Comparison of ENCODE assay signal across 13 mouse cellular contexts in the genomic region with DNA sequence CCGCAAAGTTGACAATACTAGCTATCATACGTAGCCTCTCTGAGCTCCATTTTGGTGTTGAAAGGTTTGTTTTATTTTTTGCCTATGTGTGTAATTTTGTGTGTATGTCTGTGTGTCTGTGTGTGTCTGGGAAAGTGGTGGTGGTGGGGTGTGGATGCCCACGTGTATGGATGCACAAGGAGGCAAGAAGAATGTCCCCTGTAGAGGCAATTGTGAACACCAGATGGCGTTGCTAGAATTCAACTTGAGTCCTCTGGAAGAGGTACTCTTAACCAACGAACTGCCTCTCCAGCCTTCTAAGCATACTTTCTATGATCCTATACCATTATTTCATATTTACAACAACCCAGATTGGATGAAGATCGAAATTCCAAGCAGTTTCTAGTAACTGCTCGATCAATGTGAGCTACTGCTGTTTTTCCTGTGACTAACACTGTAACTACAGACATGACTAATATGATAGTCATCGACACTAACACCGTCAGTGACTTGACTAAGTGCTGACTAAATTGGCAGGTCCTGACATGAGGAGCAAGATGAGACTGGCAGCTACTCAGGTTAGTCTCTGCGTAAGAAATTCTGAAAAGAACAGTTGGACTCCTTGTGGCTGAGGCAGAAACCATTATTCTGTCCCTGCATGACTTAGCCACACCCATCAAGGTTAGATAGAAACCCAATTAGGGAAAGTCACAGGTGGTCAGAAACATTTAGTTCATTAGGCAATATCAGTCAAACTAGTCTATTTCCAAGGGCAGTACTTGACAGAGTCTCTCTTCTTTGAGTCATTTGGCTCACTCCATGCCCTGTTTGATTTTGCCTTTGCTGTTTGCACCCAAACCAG. TPM values are rescaled to one million over a fixed set of nuclear protein-coding genes. Genes with fewer than 3 reads are reported as not detected.
DNase-seq lines count a peak whose midpoint lies in the region; ATAC-seq and TF ChIP-seq lines count a peak whose summit lies in the region.
"Had no signal": no experiment of that assay in that cellular context is flagged by ENCODE, and none has a peak within 500 bp of the region (broad histone marks: within the 10 kb centered on the region; RNA-seq: fewer than 3 reads in every experiment).

No protein-coding gene starts in this region.

- peaks cover 39% of the 10 kb centered on the region for H3K36me3 ChIP-seq in C2C12 (ENCODE audit: control insufficient read depth, insufficient read depth)
- H3K36me3 ChIP-seq in limb, embryonic 10.5 days, result peaks cover 52% of the 10 kb centered on the region

- no peak overlapping the region for H3K27ac ChIP-seq in limb, embryonic 10.5 days
- H3K27ac ChIP-seq: forebrain, embryonic 10.5 days had no signal

- intact Hi-C loops in heart, postnatal 36 days (cut with DNase I), result no loop called here

- H3K4me3 ChIP-seq in C2C12 (ENCODE audit: insufficient read depth, poor library complexity, severe bottlenecking), result no peak overlapping the region
- H3K4me3 ChIP-seq in limb, embryonic 10.5 days, result no peak overlapping the region
- H3K4me3 ChIP-seq: forebrain, embryonic 10.5 days; megakaryocyte, embryonic 14.5 days had no signal

- peak; percentile 63; the same call in 1 of the 2 replicates for ATAC-seq in granulocyte monocyte progenitor cell, adult 5-6 weeks (replicated peaks; ENCODE audit: poor library complexity, severe bottlenecking)

- H3K27me3 ChIP-seq in C2C12 (ENCODE audit: control insufficient read depth, insufficient read depth, insufficient read length), result no peaks in the 10 kb centered on the region
- peaks cover 30% of the 10 kb centered on the region for H3K27me3 ChIP-seq in limb, embryonic 10.5 days (ENCODE audit: low read depth, poor library complexity, severe bottlenecking)

- peak; percentile 68 for DNase-seq in adrenal gland, adult 2 months
- DNase-seq in adrenal gland, postnatal 25 days, result no peak
- peak; percentile 32 to 36 for DNase-seq in kidney, postnatal 25 days
- no peak for DNase-seq in kidney, adult 11 months
- no peak for DNase-seq in limb, embryonic 10.5 days (ENCODE audit: low spot score)
- no peak for DNase-seq in heart, postnatal 36 days
- DNase-seq: B cell, adult 2 months; heart, postnatal 14 days; thymus, adult 18-20 months had no signal

- H3K9me3 ChIP-seq in limb, embryonic 10.5 days (replicated peaks), result no peaks in the 10 kb centered on the region
- H3K9me3 ChIP-seq: forebrain, embryonic 10.5 days had no signal

- H3ac ChIP-seq in C2C12 (ENCODE audit: control insufficient read depth, insufficient read length, low read depth), result no peak overlapping the region

- H3K79me3 ChIP-seq in C2C12 (ENCODE audit: low read depth), result peaks cover 1% of the 10 kb centered on the region

- 75% methylated on average over 10 of the region's 10 CpGs for WGBS in limb, embryonic 10.5 days

- TF ChIP-seq CTCF in C2C12 (IDR thresholded peaks at IDR 0.05; ENCODE audit: control insufficient read depth, insufficient read depth, insufficient read length), result no peak

- peaks cover 8% of the 10 kb centered on the region; the same call in 1 of the 2 replicates for H3K4me1 ChIP-seq in limb, embryonic 10.5 days

- H3K79me2 ChIP-seq in C2C12 (ENCODE audit: control insufficient read depth, insufficient read depth), result peaks cover 1% of the 10 kb centered on the region

TF ChIP-seq in C2C12, 6 proteins besides CTCF, POLR2A, EP300 and RAD21:
- TF ChIP-seq FOSL1 (IDR thresholded peaks at IDR 0.05; ENCODE audit: insufficient read depth, low read length, poor library complexity, severe bottlenecking) (peak; percentile 99), MYOD1 (IDR thresholded peaks at IDR 0.05; ENCODE audit: control insufficient read depth, insufficient read length, low read depth) (peak; percentile 65), MAX (IDR thresholded peaks at IDR 0.05) (peak; percentile 79), CEBPB (IDR thresholded peaks at IDR 0.05; ENCODE audit: low read depth) (no peak)

RNA-seq across cellular contexts. Expression of gene Has1, which starts 9.6 kb away (rescaled TPM):
- under 1 TPM in 1 of 2 experiments, not detected in 1; 0.07 TPM for total RNA-seq in adrenal gland, adult 2 months (2021)
- polyA plus RNA-seq in adrenal gland, adult 2 months (2012; rRNA removed), result 0.22 and 0.36 TPM in 2 replicates
- not detected in 2 replicates for total RNA-seq in adrenal gland, postnatal 25 days (2021)
- 2.5 TPM for polyA plus RNA-seq in C2C12 (2012; fragmentation: generic; extraction: Trizol)
- total RNA-seq in granulocyte monocyte progenitor cell, adult 5-6 weeks (2014; fragmentation: Nextera tagmentation), result not detected in 2 replicates
- not detected in 2 replicates for total RNA-seq in granulocyte monocyte progenitor cell, adult 5-6 weeks (2017)
- polyA plus RNA-seq in limb, embryonic 10.5 days (2016; fragmentation: Nextera tagmentation; extraction: Ambion mirVana), result 1.2 and 2.1 TPM in 2 replicates
- total RNA-seq in heart, postnatal 36 days (2021), result under 1 TPM in 1 of 2 experiments, not detected in 1; 0.42 TPM

RNA-seq across cellular contexts. Expression of gene Spaca6, which starts 18.4 kb away (rescaled TPM):
- total RNA-seq in adrenal gland, adult 2 months (2021), result 10 to 100 TPM; 47.5 to 52.3 TPM
- polyA plus RNA-seq in adrenal gland, adult 2 months (2012; rRNA removed), result 41.1 and 41.3 TPM in 2 replicates
- 82.8 and 108 TPM in 2 replicates for total RNA-seq in adrenal gland, postnatal 25 days (2021)
- 11.2 TPM for polyA plus RNA-seq in C2C12 (2012; fragmentation: generic; extraction: Trizol)
- total RNA-seq in granulocyte monocyte progenitor cell, adult 5-6 weeks (2014; fragmentation: Nextera tagmentation), result 1.6 and 3.2 TPM in 2 replicates
- not detected in 2 replicates for total RNA-seq in granulocyte monocyte progenitor cell, adult 5-6 weeks (2017)
- polyA plus RNA-seq in limb, embryonic 10.5 days (2016; fragmentation: Nextera tagmentation; extraction: Ambion mirVana), result 55.0 and 75.1 TPM in 2 replicates
- total RNA-seq in heart, postnatal 36 days (2021), result 10 to 100 TPM; 12.6 to 13.0 TPM

RNA-seq across cellular contexts. Expression of gene Fpr1, which starts 38.3 kb away (rescaled TPM):
- not detected for total RNA-seq in adrenal gland, adult 2 months (2021)
- not detected in 2 replicates for polyA plus RNA-seq in adrenal gland, adult 2 months (2012; rRNA removed)
- 0.24 TPM in 1 of 2 replicates, not detected in the other for total RNA-seq in adrenal gland, postnatal 25 days (2021)
- not detected for polyA plus RNA-seq in C2C12 (2012; fragmentation: generic; extraction: Trizol)
- total RNA-seq in granulocyte monocyte progenitor cell, adult 5-6 weeks (2014; fragmentation: Nextera tagmentation), result not detected in 2 replicates
- total RNA-seq in granulocyte monocyte progenitor cell, adult 5-6 weeks (2017), result 1.1 and 2.9 TPM in 2 replicates
- polyA plus RNA-seq in limb, embryonic 10.5 days (2016; fragmentation: Nextera tagmentation; extraction: Ambion mirVana), result not detected in 2 replicates
- total RNA-seq in heart, postnatal 36 days (2021), result under 1 TPM in 1 of 2 experiments, not detected in 1; 0.19 TPM
- total RNA-seq: heart, postnatal 14 days had no signal
- polyA plus RNA-seq: forebrain, embryonic 10.5 days had no signal

RNA-seq across cellular contexts. Expression of gene Fpr2, which starts 42.2 kb away (rescaled TPM):
- total RNA-seq in adrenal gland, adult 2 months (2021), result under 1 TPM in 1 of 2 experiments, not detected in 1; 0.83 TPM
- polyA plus RNA-seq in adrenal gland, adult 2 months (2012; rRNA removed), result not detected in 2 replicates
- not detected in 2 replicates for total RNA-seq in adrenal gland, postnatal 25 days (2021)
- not detected for polyA plus RNA-seq in C2C12 (2012; fragmentation: generic; extraction: Trizol)
- total RNA-seq in granulocyte monocyte progenitor cell, adult 5-6 weeks (2014; fragmentation: Nextera tagmentation), result not detected in 2 replicates
- 3.5 and 5.0 TPM in 2 replicates for total RNA-seq in granulocyte monocyte progenitor cell, adult 5-6 weeks (2017)
- 0.16 TPM in 1 of 2 replicates, not detected in the other for polyA plus RNA-seq in limb, embryonic 10.5 days (2016; fragmentation: Nextera tagmentation; extraction: Ambion mirVana)
- total RNA-seq in heart, postnatal 36 days (2021), result not detected
- polyA plus RNA-seq: forebrain, embryonic 10.5 days had no signal

RNA-seq across cellular contexts. Expression of gene Fpr3, which starts 42.2 kb away (rescaled TPM):
- total RNA-seq in adrenal gland, adult 2 months (2021), result not detected
- not detected in 2 replicates for polyA plus RNA-seq in adrenal gland, adult 2 months (2012; rRNA removed)
- not detected in 2 replicates for total RNA-seq in adrenal gland, postnatal 25 days (2021)
- polyA plus RNA-seq in C2C12 (2012; fragmentation: generic; extraction: Trizol), result not detected
- total RNA-seq in granulocyte monocyte progenitor cell, adult 5-6 weeks (2014; fragmentation: Nextera tagmentation), result not detected in 2 replicates
- not detected in 2 replicates for total RNA-seq in granulocyte monocyte progenitor cell, adult 5-6 weeks (2017)
- not detected in 2 replicates for polyA plus RNA-seq in limb, embryonic 10.5 days (2016; fragmentation: Nextera tagmentation; extraction: Ambion mirVana)
- not detected for total RNA-seq in heart, postnatal 36 days (2021)
- total RNA-seq: heart, postnatal 14 days had no signal
- polyA plus RNA-seq: forebrain, embryonic 10.5 days had no signal

Comparison
In these comparisons a context has a peak if more than half of its experiments do, and no peak if none do; other contexts are left out.
1. DNase-seq: peak in adrenal gland, adult 2 months (single experiment) and kidney, postnatal 25 days (2 of 2); none in adrenal gland, postnatal 25 days (single experiment), kidney, adult 11 months (single experiment), limb, embryonic 10.5 days (single experiment) and heart, postnatal 36 days (0 of 2).